Mouse (Mus musculus): ENCODE results near the gene Kdm2a. TPM values are rescaled to one million over a fixed set of nuclear protein-coding genes. Genes with fewer than 3 reads are reported as not detected.

Kdm2a gene
- total and polyA plus RNA-seq, 3 experiments: 20.3 to 55.9 TPM; not detected in 1

GRCm38 (mm10) chr19:4305491-4306189 lies 92.4 kb downstream of the Kdm2a start:
- Histone ChIP-seq H3K27me3 (ENCODE audit: control insufficient read depth in 1 of 2, insufficient read depth in 2 of 2, low read length in 2 of 2) (no peaks in the 10 kb centered on the region), H3K79me2 (ENCODE audit: control insufficient read depth, insufficient read depth, low read length, poor library complexity) (peaks cover 50% of the 10 kb centered on the region), H3K4me1 (ENCODE audit: control insufficient read depth in 1 of 2, insufficient read depth in 2 of 2, low read length in 2 of 2) (peaks cover 12 to 48% of the 10 kb centered on the region in 2 experiments), H3K36me3 (ENCODE audit: control insufficient read depth in 1 of 2, insufficient read depth in 2 of 2, low read length in 2 of 2) (peaks cover 0 to 32% of the 10 kb centered on the region in 2 experiments; a peak in 2 of 4 replicates), H3K4me3 (ENCODE audit: control insufficient read depth in 1 of 2, insufficient read depth in 1 of 2, low read depth in 2 of 2, low read length in 2 of 2) (peak overlapping the region; percentile 75 to 99), H3K9me3 (replicated peaks; ENCODE audit: insufficient read depth, low read length) (no peaks in the 10 kb centered on the region), H3K9ac (ENCODE audit: control insufficient read depth, low read depth, low read length, poor library complexity, severe bottlenecking) (peak overlapping the region; percentile 93), H3K27ac (ENCODE audit: control insufficient read depth, low read depth, low read length) (peak overlapping the region; percentile 90)
- DNase-seq (ENCODE audit: low read depth, low spot score): peak; percentile 62
- TF ChIP-seq TAL1 (IDR thresholded peaks at IDR 0.05; ENCODE audit: low read length) (no peak), CHD1 (IDR thresholded peaks at IDR 0.05; ENCODE audit: low read depth, low read length) (0 out of 2 replicates have a peak, but pooled peaks have one; percentile 80), POLR2A (IDR thresholded peaks at IDR 0.05; ENCODE audit: control insufficient read depth in 1 of 2, insufficient read depth in 1 of 2, low read depth in 1 of 2, low read length in 2 of 2, poor library complexity in 1 of 2) (0 out of 4 replicates have a peak, but pooled peaks of 1 of the 2 experiments have one; percentile 2), SIN3A (IDR thresholded peaks at IDR 0.05; ENCODE audit: low read length) (peak; percentile 50; the same call in 1 of the 2 replicates), TBP (IDR thresholded peaks at IDR 0.05; ENCODE audit: low read depth, low read length) (0 out of 2 replicates have a peak, but pooled peaks have one; percentile 15), ELF1 (IDR thresholded peaks at IDR 0.05; ENCODE audit: low read depth, low read length) (peak; percentile 26; the same call in 1 of the 2 replicates), JUND (IDR thresholded peaks at IDR 0.05; ENCODE audit: low read depth, low read length) (no peak), CHD2 (IDR thresholded peaks at IDR 0.05; ENCODE audit: low read length) (no peak), UBTF (IDR thresholded peaks at IDR 0.05; ENCODE audit: borderline replicate concordance, insufficient read depth, low read depth, low read length) (peak; percentile 35; the same call in 1 of the 2 replicates)

GRCm38 (mm10) chr19:4304871-4305321 lies 93.2 kb downstream of the Kdm2a start:
- TF ChIP-seq MAZ (IDR thresholded peaks at IDR 0.05; ENCODE audit: low read depth, low read length) (no peak), ETS1 (IDR thresholded peaks at IDR 0.05; ENCODE audit: low read depth, low read length) (peak; percentile 8; the same call in 1 of the 2 replicates), EP300 (IDR thresholded peaks at IDR 0.05; ENCODE audit: low read depth in 1 of 2, low read length in 2 of 2) (no peak), ZMIZ1 (IDR thresholded peaks at IDR 0.05; ENCODE audit: low read depth, low read length) (no peak), ZKSCAN1 (IDR thresholded peaks at IDR 0.05; ENCODE audit: low read depth, low read length) (no peak), BHLHE40 (IDR thresholded peaks at IDR 0.05; ENCODE audit: borderline replicate concordance, low read depth, low read length) (no peak)
- H3K36me3 ChIP-seq (ENCODE audit: control insufficient read depth in 1 of 2, insufficient read depth in 2 of 2, low read length in 2 of 2): peaks cover 0 to 36% of the 10 kb centered on the region in 2 experiments; a peak in 2 of 4 replicates
- H3K9ac ChIP-seq (ENCODE audit: control insufficient read depth, low read depth, low read length, poor library complexity, severe bottlenecking): peak overlapping the region; percentile 93
- H3K9me3 ChIP-seq (replicated peaks; ENCODE audit: insufficient read depth, low read length): no peaks in the 10 kb centered on the region
- H3K27me3 ChIP-seq (ENCODE audit: control insufficient read depth in 1 of 2, insufficient read depth in 2 of 2, low read length in 2 of 2): no peaks in the 10 kb centered on the region
- peaks cover 50% of the 10 kb centered on the region for H3K79me2 ChIP-seq (ENCODE audit: control insufficient read depth, insufficient read depth, low read length, poor library complexity)
- H3K27ac ChIP-seq (ENCODE audit: control insufficient read depth, low read depth, low read length): peak overlapping the region; percentile 90
- DNase-seq (ENCODE audit: low read depth, low spot score): peak; percentile 42
- peaks cover 14 to 53% of the 10 kb centered on the region in 2 experiments for H3K4me1 ChIP-seq (ENCODE audit: control insufficient read depth in 1 of 2, insufficient read depth in 2 of 2, low read length in 2 of 2)
- H3K4me3 ChIP-seq (ENCODE audit: control insufficient read depth in 1 of 2, insufficient read depth in 1 of 2, low read depth in 2 of 2, low read length in 2 of 2): peak overlapping the region; percentile 75 to 99

All from MEL (cell line).